Mouse (Mus musculus): ENCODE data around the gene Vmn2r83. TPM values are rescaled to one million over a fixed set of nuclear protein-coding genes. Genes with fewer than 3 reads are reported as not detected.

Vmn2r83 gene
- polyA plus RNA-seq, 1 experiment from 2014 or later, result 0.06 TPM

GRCm38 (mm10) chr10:79542171-79542570, 73.6 kb downstream of the Vmn2r83 start:
- no peak for ATAC-seq
- Histone ChIP-seq H3K4me1 (ENCODE audit: control insufficient read depth, insufficient read depth, low read depth, low read length) (no peaks in the 10 kb centered on the region), H3K36me3 (ENCODE audit: control insufficient read depth, insufficient read depth, low read length) (peaks cover 49% of the 10 kb centered on the region), H3K9me3 (ENCODE audit: control insufficient read depth, low read length) (no peaks in the 10 kb centered on the region), H3K27me3 (replicated peaks; ENCODE audit: control insufficient read depth, insufficient read depth, low read length) (no peaks in the 10 kb centered on the region), H3K4me3 (ENCODE audit: low read length) (no peak overlapping the region), H3K4me2 (ENCODE audit: low read length) (no peak overlapping the region), H3K27ac (ENCODE audit: low read depth, low read length) (no peak overlapping the region), H3K9ac (ENCODE audit: low read depth, low read length) (no peak overlapping the region)
- 95% methylated on average over 11 of the region's 11 CpGs for WGBS

Small RNA genes within 50 kb of the gene (microRNA-seq; reads per million reads assigned to microRNA genes)
- not detected for gene Mir6909

Other genes with a start within 250 kb of the Vmn2r83 start
- not detected in 2 replicates for gene Vmn2r81, start 221.0 kb upstream of the Vmn2r83 start, polyA plus RNA-seq (2015; fragmentation: Nextera tagmentation; extraction: Ambion mirVana)
- gene Vmn2r82, start 112.2 kb upstream of the Vmn2r83 start, polyA plus RNA-seq (2015; fragmentation: Nextera tagmentation; extraction: Ambion mirVana), result not detected in 2 replicates
- 20.7 and 22.2 TPM in 2 replicates for gene Plpp2, start 65.1 kb downstream of the Vmn2r83 start, polyA plus RNA-seq (2015; fragmentation: Nextera tagmentation; extraction: Ambion mirVana)
- gene Mier2, start 86.5 kb downstream of the Vmn2r83 start, polyA plus RNA-seq (2015; fragmentation: Nextera tagmentation; extraction: Ambion mirVana), result 56.5 and 67.4 TPM in 2 replicates
- gene Theg, start 118.6 kb downstream of the Vmn2r83 start, polyA plus RNA-seq (2015; fragmentation: Nextera tagmentation; extraction: Ambion mirVana), result not detected in 2 replicates
- gene C2cd4c, start 145.3 kb downstream of the Vmn2r83 start, polyA plus RNA-seq (2015; fragmentation: Nextera tagmentation; extraction: Ambion mirVana), result 0.62 and 0.70 TPM in 2 replicates
- 13.7 and 27.7 TPM in 2 replicates for gene Shc2, start 169.2 kb downstream of the Vmn2r83 start, polyA plus RNA-seq (2015; fragmentation: Nextera tagmentation; extraction: Ambion mirVana)
- 0.37 and 0.89 TPM in 2 replicates for gene Odf3l2, start 177.0 kb downstream of the Vmn2r83 start, polyA plus RNA-seq (2015; fragmentation: Nextera tagmentation; extraction: Ambion mirVana)
- gene Madcam1, start 195.8 kb downstream of the Vmn2r83 start, polyA plus RNA-seq (2015; fragmentation: Nextera tagmentation; extraction: Ambion mirVana), result 0.99 and 1.5 TPM in 2 replicates
- gene Tpgs1, start 200.6 kb downstream of the Vmn2r83 start, polyA plus RNA-seq (2015; fragmentation: Nextera tagmentation; extraction: Ambion mirVana), result 107 and 124 TPM in 2 replicates
- gene Cdc34, start 213.5 kb downstream of the Vmn2r83 start, polyA plus RNA-seq (2015; fragmentation: Nextera tagmentation; extraction: Ambion mirVana), result 73.5 and 84.7 TPM in 2 replicates
- gene Gzmm, start 220.3 kb downstream of the Vmn2r83 start, polyA plus RNA-seq (2015; fragmentation: Nextera tagmentation; extraction: Ambion mirVana), result 1.7 TPM in 2 replicates
- gene Bsg, start 235.8 kb downstream of the Vmn2r83 start, polyA plus RNA-seq (2015; fragmentation: Nextera tagmentation; extraction: Ambion mirVana), result 1,077 and 1,193 TPM in 2 replicates
- 1.2 and 1.4 TPM in 2 replicates for gene Hcn2, start 247.9 kb downstream of the Vmn2r83 start, polyA plus RNA-seq (2015; fragmentation: Nextera tagmentation; extraction: Ambion mirVana)

All from hindbrain, embryonic 16.5 days (tissue).